Mouse (Mus musculus): ENCODE data around the gene Slc23a4. TPM values are rescaled to one million over a fixed set of nuclear protein-coding genes. Genes with fewer than 3 reads are reported as not detected.

Slc23a4 gene
- polyA plus RNA-seq, 1 experiment, result 2.4 TPM

DNA sequence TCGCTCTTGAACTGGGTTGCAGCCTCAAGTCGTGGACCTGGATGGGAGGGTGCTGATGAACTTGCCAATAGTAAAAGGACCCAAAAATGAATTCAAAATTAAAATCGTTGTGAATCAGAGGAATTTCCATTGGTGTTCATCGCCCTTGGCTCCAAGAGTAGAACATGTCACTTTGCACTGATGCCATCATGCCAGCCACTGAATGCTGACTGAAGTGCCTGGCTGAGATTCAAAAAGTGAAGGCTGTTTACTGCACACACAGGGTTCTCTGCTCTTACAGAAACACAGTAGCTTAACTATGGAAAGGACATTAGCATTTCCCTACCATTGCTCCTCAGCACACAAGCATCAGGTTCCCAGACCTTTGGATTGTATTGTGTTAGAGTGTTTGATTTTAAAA lies 8.3 kb upstream of the Slc23a4 start:
- no peak overlapping the region for H3K4me3 ChIP-seq (ENCODE audit: low read depth, low read length)

DNA sequence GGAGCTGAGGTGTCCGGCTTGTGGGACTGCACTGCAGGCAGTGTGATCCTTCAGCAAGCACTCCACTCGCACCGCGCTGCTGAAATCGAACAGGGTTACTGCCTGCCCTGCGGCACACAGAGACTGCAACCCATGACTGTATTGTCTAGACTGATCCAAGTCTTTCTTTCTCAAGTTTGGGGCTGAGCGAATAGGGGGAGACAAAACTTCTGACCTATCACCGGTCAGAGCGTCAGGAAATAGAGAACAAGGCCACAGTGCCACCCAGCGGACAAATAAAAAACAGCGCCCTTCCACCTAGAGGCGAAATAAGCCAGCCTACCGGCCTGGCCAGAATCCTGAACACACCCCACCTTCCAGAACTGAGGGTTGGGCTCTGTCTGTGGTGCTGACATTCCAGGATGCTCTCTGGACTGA lies 7.1 kb upstream of the Slc23a4 start:
- TF ChIP-seq EP300 (IDR thresholded peaks at IDR 0.05; ENCODE audit: insufficient read depth, low read depth, low read length) (no peak), POLR2A (IDR thresholded peaks at IDR 0.05; ENCODE audit: insufficient read depth, low read length) (peak; percentile 6), CTCF (IDR thresholded peaks at IDR 0.05; ENCODE audit: low read depth, low read length) (peak; percentile 79)
- Histone ChIP-seq H3K27me3 (ENCODE audit: control insufficient read depth, insufficient read depth, low read length, poor library complexity, severe bottlenecking) (no peaks in the 10 kb centered on the region), H3K9me3 (replicated peaks; ENCODE audit: control insufficient read depth, insufficient read depth, low read length, poor library complexity, severe bottlenecking) (no peaks in the 10 kb centered on the region), H3K27ac (ENCODE audit: insufficient read depth, low read length) (no peak overlapping the region), H3K36me3 (ENCODE audit: control insufficient read depth, insufficient read depth, low read length, poor library complexity, severe bottlenecking) (no peaks in the 10 kb centered on the region), H3K4me3 (ENCODE audit: low read depth, low read length) (peak overlapping the region; percentile 45), H3K9ac (ENCODE audit: low read depth, poor library complexity, severe bottlenecking) (no peak overlapping the region), H3K4me1 (ENCODE audit: control insufficient read depth, insufficient read depth, low read length) (no peaks in the 10 kb centered on the region)

More for the DNA sequence above, 8.3 kb upstream of the Slc23a4 start:
- H3K9me3 ChIP-seq (replicated peaks; ENCODE audit: control insufficient read depth, insufficient read depth, low read length, poor library complexity, severe bottlenecking), result no peaks in the 10 kb centered on the region
- no peaks in the 10 kb centered on the region for H3K4me1 ChIP-seq (ENCODE audit: control insufficient read depth, insufficient read depth, low read length)
- H3K36me3 ChIP-seq (ENCODE audit: control insufficient read depth, insufficient read depth, low read length, poor library complexity, severe bottlenecking), result no peaks in the 10 kb centered on the region
- H3K27me3 ChIP-seq (ENCODE audit: control insufficient read depth, insufficient read depth, low read length, poor library complexity, severe bottlenecking), result no peaks in the 10 kb centered on the region
- no peak overlapping the region for H3K9ac ChIP-seq (ENCODE audit: low read depth, poor library complexity, severe bottlenecking)
- no peak overlapping the region for H3K27ac ChIP-seq (ENCODE audit: insufficient read depth, low read length)
- TF ChIP-seq POLR2A (IDR thresholded peaks at IDR 0.05; ENCODE audit: insufficient read depth, low read length) (no peak), CTCF (IDR thresholded peaks at IDR 0.05; ENCODE audit: low read depth, low read length) (no peak), EP300 (IDR thresholded peaks at IDR 0.05; ENCODE audit: insufficient read depth, low read depth, low read length) (no peak)

DNA sequence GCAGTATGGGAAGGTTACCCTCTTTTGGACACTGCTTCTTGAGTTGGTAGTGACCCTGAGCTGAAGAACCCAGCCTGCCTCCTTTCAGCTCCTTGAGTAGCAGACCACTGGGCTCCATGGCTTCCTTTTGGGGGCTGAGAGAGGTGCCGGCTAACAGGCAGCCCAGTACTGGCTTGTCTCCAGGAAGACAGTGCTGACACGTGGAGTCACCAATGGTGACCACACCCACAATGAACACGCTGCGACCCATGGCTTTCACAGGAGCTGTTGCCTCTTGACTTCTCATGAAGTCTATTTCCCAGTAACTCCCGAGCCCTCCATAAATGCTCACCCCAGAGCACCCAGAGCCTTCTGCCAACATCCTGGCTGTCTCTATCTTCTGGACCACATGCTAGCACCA lies 6.5 kb upstream of the Slc23a4 start:
- no peaks in the 10 kb centered on the region for H3K36me3 ChIP-seq (ENCODE audit: control insufficient read depth, insufficient read depth, low read length, poor library complexity, severe bottlenecking)
- H3K4me3 ChIP-seq (ENCODE audit: low read depth, low read length), result no peak overlapping the region
- no peak overlapping the region for H3K9ac ChIP-seq (ENCODE audit: low read depth, poor library complexity, severe bottlenecking)
- TF ChIP-seq EP300 (IDR thresholded peaks at IDR 0.05; ENCODE audit: insufficient read depth, low read depth, low read length) (no peak), POLR2A (IDR thresholded peaks at IDR 0.05; ENCODE audit: insufficient read depth, low read length) (no peak), CTCF (IDR thresholded peaks at IDR 0.05; ENCODE audit: low read depth, low read length) (no peak)
- H3K27ac ChIP-seq (ENCODE audit: insufficient read depth, low read length), result no peak overlapping the region
- H3K9me3 ChIP-seq (replicated peaks; ENCODE audit: control insufficient read depth, insufficient read depth, low read length, poor library complexity, severe bottlenecking), result no peaks in the 10 kb centered on the region
- H3K27me3 ChIP-seq (ENCODE audit: control insufficient read depth, insufficient read depth, low read length, poor library complexity, severe bottlenecking), result no peaks in the 10 kb centered on the region
- no peaks in the 10 kb centered on the region for H3K4me1 ChIP-seq (ENCODE audit: control insufficient read depth, insufficient read depth, low read length)

DNA sequence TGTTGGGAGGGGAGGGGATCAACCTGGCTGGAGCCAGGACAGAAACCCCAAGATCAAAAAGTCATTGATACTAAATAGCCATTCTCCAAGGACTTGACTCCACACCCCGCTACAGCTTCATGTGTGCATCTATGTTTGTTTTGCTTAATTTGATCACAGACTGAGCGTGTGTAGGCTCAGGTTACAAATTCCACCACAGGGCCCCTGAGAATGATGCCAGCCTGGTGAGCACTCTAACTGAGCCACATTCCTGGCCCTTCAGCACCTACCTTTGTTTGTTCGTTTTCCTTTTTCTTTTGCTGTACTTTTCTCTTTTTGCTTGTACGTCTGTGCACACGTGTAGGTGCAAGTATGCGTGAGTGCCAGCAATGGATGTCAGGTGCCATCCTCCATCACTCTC lies 1.1 kb upstream of the Slc23a4 start:
- H3K36me3 ChIP-seq (ENCODE audit: control insufficient read depth, insufficient read depth, low read length, poor library complexity, severe bottlenecking), result no peaks in the 10 kb centered on the region
- no peak for TF ChIP-seq CTCF (IDR thresholded peaks at IDR 0.05; ENCODE audit: low read depth, low read length)
- TF ChIP-seq EP300 (IDR thresholded peaks at IDR 0.05; ENCODE audit: insufficient read depth, low read depth, low read length), result no peak
- no peak for TF ChIP-seq POLR2A (IDR thresholded peaks at IDR 0.05; ENCODE audit: insufficient read depth, low read length)
- no peak overlapping the region for H3K4me3 ChIP-seq (ENCODE audit: low read depth, low read length)
- peaks cover 3% of the 10 kb centered on the region for H3K4me1 ChIP-seq (ENCODE audit: control insufficient read depth, insufficient read depth, low read length)
- H3K9ac ChIP-seq (ENCODE audit: low read depth, poor library complexity, severe bottlenecking), result no peak overlapping the region
- no peaks in the 10 kb centered on the region for H3K27me3 ChIP-seq (ENCODE audit: control insufficient read depth, insufficient read depth, low read length, poor library complexity, severe bottlenecking)
- H3K27ac ChIP-seq (ENCODE audit: insufficient read depth, low read length), result no peak overlapping the region
- H3K9me3 ChIP-seq (replicated peaks; ENCODE audit: control insufficient read depth, insufficient read depth, low read length, poor library complexity, severe bottlenecking), result no peaks in the 10 kb centered on the region

DNA sequence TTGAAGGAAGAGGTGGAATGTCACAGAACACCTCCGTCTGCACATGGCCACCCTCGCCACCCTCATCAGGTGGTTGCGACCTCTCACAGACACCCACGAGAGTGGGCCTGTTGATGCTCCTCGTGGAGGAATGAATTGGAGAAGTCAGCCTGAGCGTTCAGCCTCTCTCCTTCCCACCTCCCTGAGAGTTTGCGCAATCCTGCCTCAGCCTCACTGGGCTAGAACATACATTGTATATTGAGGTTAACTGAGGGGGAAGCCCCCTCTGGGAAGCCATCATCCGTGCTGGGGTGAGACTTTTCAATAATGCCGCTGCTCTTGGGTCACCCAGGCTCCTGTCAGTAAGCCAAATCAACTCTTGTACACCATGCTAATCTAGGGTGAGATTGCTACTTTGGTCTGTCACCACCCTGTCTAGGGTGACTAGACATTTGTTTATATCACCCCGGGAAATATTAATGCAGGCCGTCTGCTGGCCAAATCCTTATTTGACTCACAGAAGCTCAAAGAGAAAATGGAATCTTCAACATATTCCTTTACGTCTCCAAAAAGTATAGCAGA lies 1.0 kb downstream of the Slc23a4 start:
- Histone ChIP-seq H3K27me3 (ENCODE audit: control insufficient read depth, insufficient read depth, low read length, poor library complexity, severe bottlenecking) (no peaks in the 10 kb centered on the region), H3K4me1 (ENCODE audit: control insufficient read depth, insufficient read depth, low read length) (peaks cover 3% of the 10 kb centered on the region), H3K36me3 (ENCODE audit: control insufficient read depth, insufficient read depth, low read length, poor library complexity, severe bottlenecking) (no peaks in the 10 kb centered on the region), H3K9ac (ENCODE audit: low read depth, poor library complexity, severe bottlenecking) (no peak overlapping the region), H3K4me3 (ENCODE audit: low read depth, low read length) (no peak overlapping the region), H3K9me3 (replicated peaks; ENCODE audit: control insufficient read depth, insufficient read depth, low read length, poor library complexity, severe bottlenecking) (no peaks in the 10 kb centered on the region), H3K27ac (ENCODE audit: insufficient read depth, low read length) (no peak overlapping the region)
- TF ChIP-seq POLR2A (IDR thresholded peaks at IDR 0.05; ENCODE audit: insufficient read depth, low read length) (no peak), CTCF (IDR thresholded peaks at IDR 0.05; ENCODE audit: low read depth, low read length) (no peak), EP300 (IDR thresholded peaks at IDR 0.05; ENCODE audit: insufficient read depth, low read depth, low read length) (no peak)

DNA sequence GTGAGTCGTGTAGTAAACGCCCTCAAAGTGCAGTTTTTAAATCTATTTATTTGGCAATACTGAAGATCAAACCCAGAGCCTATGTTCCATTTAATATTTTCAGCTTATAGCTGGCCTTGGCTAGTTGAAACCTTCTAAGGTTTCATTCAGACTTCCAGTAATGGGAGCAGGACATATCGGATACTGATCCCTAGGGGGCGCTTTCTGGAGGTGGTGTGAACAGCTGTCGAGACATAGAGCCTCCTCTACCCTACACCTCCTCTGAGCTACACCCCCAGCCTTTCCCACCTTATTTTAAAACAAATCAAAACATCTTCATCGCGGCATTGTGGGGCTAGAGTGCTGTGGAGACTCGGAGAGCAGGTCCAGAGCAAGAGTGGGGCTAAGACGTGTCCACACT lies 7.5 kb downstream of the Slc23a4 start:
- Histone ChIP-seq H3K9ac (ENCODE audit: low read depth, poor library complexity, severe bottlenecking) (no peak overlapping the region), H3K9me3 (replicated peaks; ENCODE audit: control insufficient read depth, insufficient read depth, low read length, poor library complexity, severe bottlenecking) (no peaks in the 10 kb centered on the region), H3K4me3 (ENCODE audit: low read depth, low read length) (no peak overlapping the region), H3K4me1 (ENCODE audit: control insufficient read depth, insufficient read depth, low read length) (peaks cover under 1% of the 10 kb centered on the region), H3K36me3 (ENCODE audit: control insufficient read depth, insufficient read depth, low read length, poor library complexity, severe bottlenecking) (no peaks in the 10 kb centered on the region), H3K27me3 (ENCODE audit: control insufficient read depth, insufficient read depth, low read length, poor library complexity, severe bottlenecking) (no peaks in the 10 kb centered on the region), H3K27ac (ENCODE audit: insufficient read depth, low read length) (no peak overlapping the region)
- TF ChIP-seq CTCF (IDR thresholded peaks at IDR 0.05; ENCODE audit: low read depth, low read length) (peak; percentile 28), POLR2A (IDR thresholded peaks at IDR 0.05; ENCODE audit: insufficient read depth, low read length) (no peak), EP300 (IDR thresholded peaks at IDR 0.05; ENCODE audit: insufficient read depth, low read depth, low read length) (no peak)
